Mouse (Mus musculus) heart, embryonic 16.5 days (tissue): ENCODE data around the gene Snph. TPM values are rescaled to one million over a fixed set of nuclear protein-coding genes. Genes with fewer than 3 reads are reported as not detected.

Experiments
- ATAC-seq: fragments of 200-750 bp; cut with Nextera tagmentation; replicated peaks from 2 replicates; pipeline ENCODE4 v1.8.0; 2017; ENCODE audit warnings: moderate number of reproducible peaks; ENCODE audit not compliant: insufficient read depth, low FRiP score; ENCODE audit errors: extremely low read depth
- H3K27ac ChIP-seq: fragments of 300-500 bp; sonication (generic); 2 replicates; pipeline ENCODE4 v1.5.1; 2014; ENCODE audit warnings: mild to moderate bottlenecking, low read length, control low read depth, moderate library complexity
- H3K27me3 ChIP-seq: fragments of 300-500 bp; sonication (generic); 2 replicates; pipeline ENCODE4 v1.6.1; 2014; ENCODE audit warnings: low read length, mixed read lengths; ENCODE audit not compliant: control insufficient read depth, insufficient read depth
- H3K36me3 ChIP-seq: fragments of 300-500 bp; sonication (generic); 2 replicates; pipeline ENCODE4 v1.6.1; 2014; ENCODE audit not compliant: control insufficient read depth, insufficient read depth
- H3K4me1 ChIP-seq: fragments of 300-500 bp; sonication (generic); 2 replicates; pipeline ENCODE4 v1.6.1; 2014; ENCODE audit warnings: low read length, mixed read lengths; ENCODE audit not compliant: control insufficient read depth, insufficient read depth
- H3K4me2 ChIP-seq: fragments of 300-500 bp; sonication (generic); 2 replicates; pipeline ENCODE4 v1.6.1; 2014; ENCODE audit warnings: low read depth, mild to moderate bottlenecking, control low read depth, low read length
- H3K4me3 ChIP-seq: fragments of 300-500 bp; sonication (generic); 2 replicates; pipeline ENCODE4 v1.5.1; 2014; ENCODE audit warnings: mild to moderate bottlenecking, control low read depth, low read length
- H3K9ac ChIP-seq: fragments of 300-500 bp; sonication (generic); 2 replicates; pipeline ENCODE4 v1.6.1; 2014; ENCODE audit warnings: low read length, control low read depth
- H3K9me3 ChIP-seq: fragments of 300-500 bp; sonication (generic); replicated peaks from 2 replicates; pipeline ENCODE4 v1.6.1; 2016; ENCODE audit warnings: low read length; ENCODE audit not compliant: control insufficient read depth
- WGBS: fragments of 180-500 bp; shearing (Covaris S2); extraction: QIAGEN DNeasy Blood & Tissue Kit; methylation state at CpG from one replicate; pipeline ENCODE4 v1.1.7; 2014; 5-methylcytosine and 5-hydroxymethylcytosine counted together
- polyA plus RNA-seq: library from polyadenylated mRNA; unstranded; fragments of >200 nt; fragmentation: Nextera tagmentation; extraction: Ambion mirVana; gene quantifications from 2 replicates; pipeline ENCODE4 v1.2.1, GENCODE M21; 2015

The Snph gene
- polyA plus RNA-seq, 1 experiment from 2014 or later = 0.05 TPM

DNA sequence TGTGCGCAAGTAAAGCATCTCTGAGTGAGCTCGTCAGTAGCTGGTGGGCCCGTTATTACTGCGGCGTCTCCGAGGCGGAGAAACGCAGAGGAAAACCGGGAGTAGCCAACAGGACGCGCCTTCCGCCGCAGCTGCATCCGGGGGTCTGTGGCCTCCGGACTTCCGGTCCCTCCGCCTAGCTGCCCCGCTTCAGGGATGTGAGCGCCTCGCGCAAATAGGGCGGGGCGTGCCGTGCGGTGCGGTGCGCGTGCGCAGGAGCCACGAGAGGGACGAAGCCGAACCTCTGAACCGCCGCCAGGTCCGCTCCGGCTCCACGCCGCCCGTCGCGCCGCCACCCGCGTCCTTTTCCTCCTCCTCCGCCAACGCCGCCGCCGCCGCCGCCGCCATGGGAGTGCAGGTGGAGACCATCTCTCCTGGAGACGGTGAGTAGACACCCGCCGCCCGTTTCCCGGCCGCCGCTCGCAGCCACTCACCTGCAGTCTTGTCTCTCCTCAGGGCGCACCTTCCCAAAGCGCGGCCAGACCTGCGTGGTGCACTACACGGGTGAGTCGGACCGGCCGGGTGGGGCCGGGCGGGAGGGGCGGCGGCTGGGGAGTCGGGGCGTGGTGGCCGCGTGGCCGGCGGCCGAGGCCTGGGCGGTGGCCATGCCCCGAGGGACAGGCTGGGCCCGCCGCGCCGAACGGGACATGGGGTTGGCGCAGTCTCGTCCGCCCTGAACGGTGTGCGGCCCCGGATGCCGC is 89.9 kb downstream of the Snph start, which contains the start of gene Fkbp1a:
Gene Fkbp1a, plus strand, starts transcription at position 161 of the 740 bp plus-strand sequence.
- Histone ChIP-seq H3K9ac (peak within 1 kb of the TSS; percentile 94), H3K27ac (peak within 1 kb of the TSS; percentile 95), H3K4me3 (peak within 1 kb of the TSS; percentile 87), H3K9me3 (no peaks in the 10 kb centered on the region), H3K4me2 (peak within 1 kb of the TSS; percentile 81), H3K4me1 (peaks cover 31% of the 10 kb centered on the region), H3K36me3 (peaks cover 19% of the 10 kb centered on the region), H3K27me3 (no peaks in the 10 kb centered on the region)
- under 1% methylated on average over 78 of the region's 93 CpGs for WGBS
- ATAC-seq = peak; percentile 96

Other genes starting within 250 kb of the Snph start
- gene 4921509C19Rik, start 156.4 kb downstream of the Snph start, polyA plus RNA-seq = not detected in 2 replicates
- 148 and 150 TPM in 2 replicates for gene Nsfl1c, start 138.4 kb downstream of the Snph start, polyA plus RNA-seq
- 640 and 684 TPM in 2 replicates for gene Fkbp1a, start 90.1 kb downstream of the Snph start, polyA plus RNA-seq
- gene Sdcbp2, start 60.0 kb downstream of the Snph start, polyA plus RNA-seq = 2.2 and 2.6 TPM in 2 replicates
- not detected in 2 replicates for gene Rad21l, start 35.9 kb upstream of the Snph start, polyA plus RNA-seq
- gene Tmem74b, start 69.4 kb upstream of the Snph start, polyA plus RNA-seq = 3.1 and 3.2 TPM in 2 replicates
- gene Psmf1, start 111.6 kb upstream of the Snph start, polyA plus RNA-seq = 28.2 and 32.4 TPM in 2 replicates
- 0.07 TPM in 1 of 2 replicates, not detected in the other for gene Rspo4, start 210.3 kb upstream of the Snph start, polyA plus RNA-seq